9 mouse cellular contexts compared by ENCODE assay signal in the genomic region with DNA sequence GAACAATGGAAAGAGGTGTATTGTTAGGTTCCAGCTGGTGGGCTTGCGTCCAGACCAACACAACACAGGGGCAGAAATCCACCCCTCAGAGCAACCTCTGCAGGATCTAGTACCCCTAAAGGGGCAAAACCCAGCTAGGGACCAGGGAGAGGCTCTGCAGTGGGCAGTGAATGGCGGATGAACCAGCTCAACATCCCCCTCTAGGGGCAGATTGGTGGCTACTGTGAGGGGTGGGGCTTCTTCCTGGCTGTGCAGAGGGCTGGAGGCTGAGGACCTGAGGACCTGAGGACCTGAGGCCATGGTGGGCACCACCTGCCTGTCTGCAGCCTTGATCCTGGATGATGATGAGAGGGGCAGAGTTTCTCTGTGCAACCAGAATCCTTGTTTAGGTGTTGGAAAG. TPM values are rescaled to one million over a fixed set of nuclear protein-coding genes. Genes with fewer than 3 reads are reported as not detected.
DNase-seq lines count a peak whose midpoint lies in the region; ATAC-seq and TF ChIP-seq lines count a peak whose summit lies in the region.
"Had no signal": no experiment of that assay in that cellular context is flagged by ENCODE, and none has a peak within 500 bp of the region (broad histone marks: within the 10 kb centered on the region; RNA-seq: fewer than 3 reads in every experiment).

No protein-coding gene starts in this region.

- no peaks in the 10 kb centered on the region for H3K9me3 ChIP-seq in hindbrain, embryonic 11.5 days (ENCODE audit: control insufficient read depth, low read length)
- no peaks in the 10 kb centered on the region for H3K9me3 ChIP-seq in hindbrain, embryonic 14.5 days (ENCODE audit: control insufficient read depth, low read length)
- H3K9me3 ChIP-seq: hindbrain, embryonic 15.5 days had no signal

- no peaks in the 10 kb centered on the region for H3K27me3 ChIP-seq in hindbrain, embryonic 11.5 days (ENCODE audit: control insufficient read depth, insufficient read depth, low read length)
- no peaks in the 10 kb centered on the region for H3K27me3 ChIP-seq in hindbrain, embryonic 14.5 days (ENCODE audit: control insufficient read depth, insufficient read depth, low read length)
- H3K27me3 ChIP-seq: hindbrain, embryonic 15.5 days had no signal

- peak; percentile 41; the same call in 1 of the 2 replicates for TF ChIP-seq CTCF in brain, embryonic 14.5 days (IDR thresholded peaks at IDR 0.05; ENCODE audit: borderline replicate concordance, extremely low read depth, insufficient read depth, insufficient read length)

- no peaks in the 10 kb centered on the region for H3K4me1 ChIP-seq in hindbrain, embryonic 11.5 days (replicated peaks; ENCODE audit: control insufficient read depth, insufficient read depth, low read length)
- H3K4me1 ChIP-seq in hindbrain, embryonic 14.5 days (replicated peaks; ENCODE audit: control insufficient read depth, insufficient read depth, low read length), result no peaks in the 10 kb centered on the region
- H3K4me1 ChIP-seq: hindbrain, embryonic 15.5 days had no signal

- H3K4me3 ChIP-seq in hindbrain, embryonic 11.5 days (ENCODE audit: low read depth, low read length), result no peak overlapping the region
- H3K4me3 ChIP-seq in hindbrain, embryonic 14.5 days (replicated peaks; ENCODE audit: low read length), result no peak overlapping the region
- H3K4me3 ChIP-seq: hindbrain, embryonic 15.5 days had no signal

- no peak overlapping the region for H3K27ac ChIP-seq in hindbrain, embryonic 11.5 days (ENCODE audit: low read depth, low read length)
- H3K27ac ChIP-seq in hindbrain, embryonic 14.5 days, result no peak overlapping the region
- H3K27ac ChIP-seq: hindbrain, embryonic 15.5 days had no signal

- no peak for ATAC-seq in hindbrain, embryonic 11.5 days (ENCODE audit: low FRiP score)
- no peak for ATAC-seq in hindbrain, embryonic 14.5 days (ENCODE audit: low FRiP score)
- peak; percentile 82 for ATAC-seq in megakaryocyte progenitor cell, adult 5-6 weeks (replicated peaks; ENCODE audit: poor library complexity)

- DNase-seq in hindbrain, embryonic 11.5 days (ENCODE audit: low spot score), result peak; percentile 44
- DNase-seq in hindbrain, embryonic 14.5 days (ENCODE audit: low spot score), result no peak
- DNase-seq in A20 (ENCODE audit: low read depth, low spot score) (peak; percentile 62), adipocyte (ENCODE audit: low spot score) (no peak)
- DNase-seq in brain, embryonic 14.5 days (ENCODE audit: low read depth), result no peak
- no peak for DNase-seq in left cerebral cortex, adult 9 months (ENCODE audit: low spot score in 2 of 2)
- DNase-seq in urinary bladder, adult 2 months (ENCODE audit: low spot score), result no peak

- no peak overlapping the region for H3K4me2 ChIP-seq in hindbrain, embryonic 11.5 days (replicated peaks; ENCODE audit: low read depth, low read length)
- no peak overlapping the region for H3K4me2 ChIP-seq in hindbrain, embryonic 14.5 days (replicated peaks)
- H3K4me2 ChIP-seq: hindbrain, embryonic 15.5 days had no signal

- TF ChIP-seq POLR2A in brain, embryonic 14.5 days (IDR thresholded peaks at IDR 0.05; ENCODE audit: borderline replicate concordance, extremely low read depth, insufficient read depth, insufficient read length, poor library complexity, severe bottlenecking), result no peak

- no peak overlapping the region for H3K9ac ChIP-seq in hindbrain, embryonic 11.5 days (ENCODE audit: low read depth, low read length)
- H3K9ac ChIP-seq in hindbrain, embryonic 14.5 days, result no peak overlapping the region
- H3K9ac ChIP-seq: hindbrain, embryonic 15.5 days had no signal

- H3K36me3 ChIP-seq in hindbrain, embryonic 11.5 days (ENCODE audit: control insufficient read depth, insufficient read depth, low read length), result no peaks in the 10 kb centered on the region
- H3K36me3 ChIP-seq in hindbrain, embryonic 14.5 days (replicated peaks; ENCODE audit: control insufficient read depth, insufficient read depth), result no peaks in the 10 kb centered on the region
- H3K36me3 ChIP-seq: hindbrain, embryonic 15.5 days had no signal

- 40% methylated on average over 2 of the region's 2 CpGs for WGBS in hindbrain, embryonic 11.5 days
- 31% methylated on average over 2 of the region's 2 CpGs for WGBS in hindbrain, embryonic 14.5 days

RNA-seq across cellular contexts. Expression of gene Fam53a, which starts 35.8 kb away (rescaled TPM):
- 50.3 and 52.3 TPM in 2 replicates for polyA plus RNA-seq in hindbrain, embryonic 11.5 days (2014; fragmentation: Nextera tagmentation; extraction: Ambion mirVana)
- 26.8 and 30.2 TPM in 2 replicates for polyA plus RNA-seq in hindbrain, embryonic 14.5 days (2014; fragmentation: Nextera tagmentation; extraction: Ambion mirVana)
- polyA plus RNA-seq in brain, embryonic 14.5 days (2012; rRNA removed), result 17.9 and 19.9 TPM in 2 replicates
- 16.1 and 27.6 TPM in 2 replicates for total RNA-seq in megakaryocyte progenitor cell, adult 5-6 weeks (2015)
- total RNA-seq in megakaryocyte progenitor cell, adult 5-6 weeks (2017), result 16.6 and 25.9 TPM in 2 replicates
- 20.9 and 24.2 TPM in 2 replicates for polyA plus RNA-seq in urinary bladder, adult 2 months (2012; rRNA removed)

RNA-seq across cellular contexts. Expression of gene Gm9903, which starts 36.1 kb away (rescaled TPM):
- polyA plus RNA-seq in hindbrain, embryonic 11.5 days (2014; fragmentation: Nextera tagmentation; extraction: Ambion mirVana), result 0.66 and 0.94 TPM in 2 replicates
- 0.64 and 0.77 TPM in 2 replicates for polyA plus RNA-seq in hindbrain, embryonic 14.5 days (2014; fragmentation: Nextera tagmentation; extraction: Ambion mirVana)
- polyA plus RNA-seq in brain, embryonic 14.5 days (2012; rRNA removed), result 0.98 and 1.00 TPM in 2 replicates
- 0.37 and 0.74 TPM in 2 replicates for total RNA-seq in megakaryocyte progenitor cell, adult 5-6 weeks (2015)
- 1.1 TPM in 1 of 2 replicates, not detected in the other for total RNA-seq in megakaryocyte progenitor cell, adult 5-6 weeks (2017)
- 1.0 and 1.1 TPM in 2 replicates for polyA plus RNA-seq in urinary bladder, adult 2 months (2012; rRNA removed)

RNA-seq across cellular contexts. Expression of gene Slbp, which starts 58.8 kb away (rescaled TPM):
- 257 and 262 TPM in 2 replicates for polyA plus RNA-seq in hindbrain, embryonic 11.5 days (2014; fragmentation: Nextera tagmentation; extraction: Ambion mirVana)
- polyA plus RNA-seq in hindbrain, embryonic 14.5 days (2014; fragmentation: Nextera tagmentation; extraction: Ambion mirVana), result 115 and 125 TPM in 2 replicates
- polyA plus RNA-seq in brain, embryonic 14.5 days (2012; rRNA removed), result 66.6 and 72.1 TPM in 2 replicates
- total RNA-seq in megakaryocyte progenitor cell, adult 5-6 weeks (2015), result 206 and 223 TPM in 2 replicates
- 253 and 266 TPM in 2 replicates for total RNA-seq in megakaryocyte progenitor cell, adult 5-6 weeks (2017)
- 24.1 and 28.1 TPM in 2 replicates for polyA plus RNA-seq in urinary bladder, adult 2 months (2012; rRNA removed)

Comparison
In these comparisons a context has a peak if more than half of its experiments do, and no peak if none do; other contexts are left out.
1. DNase-seq: peak in hindbrain, embryonic 11.5 days (single experiment) and A20 (single experiment); none in hindbrain, embryonic 14.5 days (single experiment), brain, embryonic 14.5 days (single experiment), left cerebral cortex, adult 9 months (0 of 2), urinary bladder, adult 2 months (single experiment) and adipocyte (single experiment).